Mouse (Mus musculus): Measurements from ENCODE around the gene Nln.

Gene Nln

GRCm38 (mm10) chr13:104023356-104023911, 86.0 kb downstream of the Nln start:
- no peak for DNase-seq (ENCODE audit: extremely low spot score, low read depth, low spot score)

- DNase-seq (ENCODE audit: extremely low spot score, low read depth, low spot score), result no peak
Observed at GRCm38 (mm10) chr13:104018466-104019076, 90.8 kb downstream of the Nln start.

- no peak for DNase-seq (ENCODE audit: extremely low spot score, low read depth, low spot score)
Observed at GRCm38 (mm10) chr13:104015246-104016105, 93.9 kb downstream of the Nln start.

- no peak for DNase-seq (ENCODE audit: extremely low spot score, low read depth, low spot score)
Observed at GRCm38 (mm10) chr13:104014038-104014437, 95.4 kb downstream of the Nln start.

- no peak for DNase-seq (ENCODE audit: extremely low spot score, low read depth, low spot score)
Observed at GRCm38 (mm10) chr13:104013380-104013779, 96.0 kb downstream of the Nln start.

GRCm38 (mm10) chr13:104012214-104012833, 97.1 kb downstream of the Nln start:
- DNase-seq (ENCODE audit: extremely low spot score, low read depth, low spot score), result no peak

GRCm38 (mm10) chr13:104011289-104011688, 98.1 kb downstream of the Nln start:
- DNase-seq (ENCODE audit: extremely low spot score, low read depth, low spot score), result no peak

GRCm38 (mm10) chr13:104005231-104005845, 104.1 kb downstream of the Nln start:
- DNase-seq (ENCODE audit: extremely low spot score, low read depth, low spot score), result no peak

GRCm38 (mm10) chr13:103994085-103994455, 115.3 kb downstream of the Nln start:
- no peak for DNase-seq (ENCODE audit: extremely low spot score, low read depth, low spot score)

GRCm38 (mm10) chr13:103993142-103994084, 116.0 kb downstream of the Nln start:
- no peak for DNase-seq (ENCODE audit: extremely low spot score, low read depth, low spot score)

GRCm38 (mm10) chr13:103986660-103987059, 122.8 kb downstream of the Nln start:
- no peak for DNase-seq (ENCODE audit: extremely low spot score, low read depth, low spot score)

- DNase-seq (ENCODE audit: extremely low spot score, low read depth, low spot score), result no peak
Observed at GRCm38 (mm10) chr13:103985510-103986278, 123.7 kb downstream of the Nln start.

GRCm38 (mm10) chr13:103982376-103982775, 127.0 kb downstream of the Nln start:
- DNase-seq (ENCODE audit: extremely low spot score, low read depth, low spot score), result no peak

GRCm38 (mm10) chr13:103980414-103980813, 129.0 kb downstream of the Nln start:
- DNase-seq (ENCODE audit: extremely low spot score, low read depth, low spot score), result no peak

- no peak for DNase-seq (ENCODE audit: extremely low spot score, low read depth, low spot score)
Observed at GRCm38 (mm10) chr13:103978286-103978866, 131.0 kb downstream of the Nln start.

- DNase-seq (ENCODE audit: extremely low spot score, low read depth, low spot score), result no peak
Observed at GRCm38 (mm10) chr13:103977844-103978243, 131.6 kb downstream of the Nln start.

- DNase-seq (ENCODE audit: extremely low spot score, low read depth, low spot score), result no peak
Observed at GRCm38 (mm10) chr13:103976181-103976724, 133.2 kb downstream of the Nln start.

- no peak for DNase-seq (ENCODE audit: extremely low spot score, low read depth, low spot score)
Observed at GRCm38 (mm10) chr13:103975101-103975500, 134.3 kb downstream of the Nln start.

- no peak for DNase-seq (ENCODE audit: extremely low spot score, low read depth, low spot score)
Observed at GRCm38 (mm10) chr13:103973977-103974376, 135.4 kb downstream of the Nln start.

Measured in hindlimb bud, embryonic 11.5 days (tissue).